Mouse (Mus musculus) lung, postnatal 25 days (tissue): ENCODE measurements around the gene Adamts16.
A peak's percentile ranks its signal among the peaks of the same experiment; 100 is the strongest.

ENCODE experiments used
- DNase-seq: peaks from one replicate; pipeline ENCODE4 v3.0.0; 2022; ENCODE audit warnings: low spot score

The Adamts16 gene

GRCm38 (mm10) chr13:70832593-70833138, 8.9 kb downstream of the Adamts16 start:
- DNase-seq: no peak

- DNase-seq: no peak
Observed at GRCm38 (mm10) chr13:70831041-70831440, 10.6 kb downstream of the Adamts16 start.

- no peak for DNase-seq
Observed at GRCm38 (mm10) chr13:70827507-70827906, 14.1 kb downstream of the Adamts16 start.

- no peak for DNase-seq
Observed at GRCm38 (mm10) chr13:70825265-70825664, 16.3 kb downstream of the Adamts16 start.

GRCm38 (mm10) chr13:70823757-70824156, 17.9 kb downstream of the Adamts16 start:
- DNase-seq: no peak

GRCm38 (mm10) chr13:70818982-70819381, 22.6 kb downstream of the Adamts16 start:
- no peak for DNase-seq

GRCm38 (mm10) chr13:70814423-70814822, 27.2 kb downstream of the Adamts16 start:
- DNase-seq: no peak

GRCm38 (mm10) chr13:70805506-70805905, 36.1 kb downstream of the Adamts16 start:
- no peak for DNase-seq

- no peak for DNase-seq
Observed at GRCm38 (mm10) chr13:70802849-70803248, 38.8 kb downstream of the Adamts16 start.

GRCm38 (mm10) chr13:70799322-70799721, 42.3 kb downstream of the Adamts16 start:
- no peak for DNase-seq

GRCm38 (mm10) chr13:70798396-70798795, 43.2 kb downstream of the Adamts16 start:
- DNase-seq: no peak

- no peak for DNase-seq
Observed at GRCm38 (mm10) chr13:70794074-70794572, 47.5 kb downstream of the Adamts16 start.

- no peak for DNase-seq
Observed at GRCm38 (mm10) chr13:70793660-70794059, 48.0 kb downstream of the Adamts16 start.

- DNase-seq: no peak
Observed at GRCm38 (mm10) chr13:70792950-70793349, 48.7 kb downstream of the Adamts16 start.

GRCm38 (mm10) chr13:70789806-70790205, 51.8 kb downstream of the Adamts16 start:
- DNase-seq: no peak

GRCm38 (mm10) chr13:70789022-70789421, 52.6 kb downstream of the Adamts16 start:
- DNase-seq: no peak

- DNase-seq: no peak
Observed at GRCm38 (mm10) chr13:70785078-70785477, 56.5 kb downstream of the Adamts16 start.

- no peak for DNase-seq
Observed at GRCm38 (mm10) chr13:70784126-70784525, 57.5 kb downstream of the Adamts16 start.

- no peak for DNase-seq
Observed at GRCm38 (mm10) chr13:70779781-70780180, 61.8 kb downstream of the Adamts16 start.

- no peak for DNase-seq
Observed at GRCm38 (mm10) chr13:70778872-70779554, 62.6 kb downstream of the Adamts16 start.

- DNase-seq: no peak
Observed at GRCm38 (mm10) chr13:70771100-70771499, 70.5 kb downstream of the Adamts16 start.

GRCm38 (mm10) chr13:70769156-70769555, 72.5 kb downstream of the Adamts16 start:
- no peak for DNase-seq

GRCm38 (mm10) chr13:70767462-70767861, 74.1 kb downstream of the Adamts16 start:
- DNase-seq: peak; percentile 42

GRCm38 (mm10) chr13:70764682-70765081, 76.9 kb downstream of the Adamts16 start:
- DNase-seq: no peak
